Mouse (Mus musculus) lung, embryonic 14.5 days (tissue): ENCODE data around the gene Arhgef11. TPM values are rescaled to one million over a fixed set of nuclear protein-coding genes. Genes with fewer than 3 reads are reported as not detected.
"Not testable (repeated sequence)": the region's sequence is repeated elsewhere in the genome, so short reads cannot be mapped to it uniquely, and the experiment has no call there.

Experiments
- ATAC-seq: fragments of 200-750 bp; cut with Nextera tagmentation; 2 replicates; pipeline ENCODE4 v1.8.0; 2017; ENCODE audit warnings: mild to moderate bottlenecking, moderate TSS enrichment, moderate library complexity; ENCODE audit not compliant: insufficient read depth
- DNase-seq: peaks from one replicate; pipeline ENCODE4 v3.0.0-alpha.2; 2015
- H3K27ac ChIP-seq: fragments of 300-500 bp; sonication (generic); 2 replicates; pipeline ENCODE4 v1.5.1; 2014; ENCODE audit warnings: low read depth, mild to moderate bottlenecking, moderate library complexity
- H3K27me3 ChIP-seq: fragments of 300-500 bp; sonication (generic); 2 replicates; pipeline ENCODE4 v1.6.1; 2014; ENCODE audit warnings: low read length, control low read depth; ENCODE audit not compliant: insufficient read depth
- H3K36me3 ChIP-seq: fragments of 300-500 bp; sonication (generic); 2 replicates; pipeline ENCODE4 v1.6.1; 2014; ENCODE audit warnings: control low read depth; ENCODE audit not compliant: insufficient read depth
- H3K4me1 ChIP-seq: fragments of 300-500 bp; sonication (generic); 2 replicates; pipeline ENCODE4 v1.6.1; 2014; ENCODE audit warnings: antibody characterized with exemption, control low read depth; ENCODE audit not compliant: insufficient read depth
- H3K4me2 ChIP-seq: fragments of 300-500 bp; sonication (generic); 2 replicates; pipeline ENCODE4 v1.6.1; 2014; ENCODE audit warnings: mild to moderate bottlenecking
- H3K4me3 ChIP-seq: fragments of 300-500 bp; sonication (generic); 2 replicates; pipeline ENCODE4 v1.5.1; 2014; ENCODE audit warnings: low read depth, low read length
- H3K9ac ChIP-seq: fragments of 300-500 bp; sonication (generic); 2 replicates; pipeline ENCODE4 v1.6.1; 2014
- H3K9me3 ChIP-seq: fragments of 300-500 bp; sonication (generic); 2 replicates; pipeline ENCODE4 v1.6.1; 2016; ENCODE audit warnings: low read depth, low read length, control low read depth
- CTCF ChIP-seq: IDR thresholded peaks from 2 replicates; pipeline ENCODE4 v1.5.1; 2016; ENCODE audit warnings: antibody characterized with exemption, low read depth
- WGBS: fragments of 180-500 bp; shearing (Covaris S2); extraction: QIAGEN DNeasy Blood & Tissue Kit; methylation state at CpG from one replicate; pipeline ENCODE4 v1.1.7; 2014; 5-methylcytosine and 5-hydroxymethylcytosine counted together
- polyA plus RNA-seq: library from polyadenylated mRNA; unstranded; fragments of >200 nt; fragmentation: Nextera tagmentation; extraction: Ambion mirVana; gene quantifications from 2 replicates; pipeline ENCODE4 v1.2.1, GENCODE M21; 2014

Arhgef11 gene
- polyA plus RNA-seq: 17.1 and 18.8 TPM in 2 replicates

- peaks cover 10% of the 10 kb centered on the region for H3K4me1 ChIP-seq
- peak within 1 kb of the TSS; percentile 94 for H3K27ac ChIP-seq
- no peaks in the 10 kb centered on the region for H3K9me3 ChIP-seq
- TF ChIP-seq CTCF: no peak
- no peaks in the 10 kb centered on the region for H3K27me3 ChIP-seq
- H3K4me2 ChIP-seq: peak within 1 kb of the TSS; percentile 90
- peak within 1 kb of the TSS; percentile 88 for H3K9ac ChIP-seq
- DNase-seq (peak; percentile 91), ATAC-seq (peak; percentile 91)
- no peaks in the 10 kb centered on the region for H3K36me3 ChIP-seq
- H3K4me3 ChIP-seq: peak within 1 kb of the TSS; percentile 78
- 1% methylated on average over 80 of the region's 101 CpGs for WGBS
Observed at GRCm38 (mm10) chr3:87616957-87617810, at the start of gene Arhgef11. Arhgef11 (plus strand) TSS chr3:87617559.

GRCm38 (mm10) chr3:87568681-87569080 lies 48.7 kb upstream of the Arhgef11 start:
- H3K9me3 ChIP-seq: no peaks in the 10 kb centered on the region
- H3K4me1 ChIP-seq: 0 out of 2 replicates have a peak, but pooled peaks cover 6% of the 10 kb centered on the region
- no peaks in the 10 kb centered on the region for H3K27me3 ChIP-seq
- no peak overlapping the region for H3K9ac ChIP-seq
- no peaks in the 10 kb centered on the region for H3K36me3 ChIP-seq
- H3K27ac ChIP-seq: no peak overlapping the region
- ATAC-seq (no peak), DNase-seq (no peak)
- TF ChIP-seq CTCF: no peak
- WGBS: 89% methylated on average over 5 of the region's 5 CpGs
- no peak overlapping the region for H3K4me2 ChIP-seq
- H3K4me3 ChIP-seq: no peak overlapping the region

- H3K36me3 ChIP-seq: no peaks in the 10 kb centered on the region
- no peak overlapping the region for H3K4me2 ChIP-seq
- H3K27ac ChIP-seq: no peak overlapping the region
- no peak overlapping the region for H3K4me3 ChIP-seq
- no peak overlapping the region for H3K9ac ChIP-seq
- 23% methylated on average over 6 of the region's 6 CpGs for WGBS
- DNase-seq: peak; percentile 66
- H3K27me3 ChIP-seq: no peaks in the 10 kb centered on the region
- no peaks in the 10 kb centered on the region for H3K9me3 ChIP-seq
- no peak for ATAC-seq
- no peaks in the 10 kb centered on the region for H3K4me1 ChIP-seq
- TF ChIP-seq CTCF: no peak
Observed at GRCm38 (mm10) chr3:87575766-87576165, 41.6 kb upstream of the Arhgef11 start.

- Histone ChIP-seq H3K9me3 (no peaks in the 10 kb centered on the region), H3K36me3 (no peaks in the 10 kb centered on the region), H3K9ac (no peak overlapping the region), H3K27me3 (no peaks in the 10 kb centered on the region), H3K4me1 (no peaks in the 10 kb centered on the region), H3K4me3 (no peak overlapping the region), H3K27ac (no peak overlapping the region), H3K4me2 (no peak overlapping the region)
- 85% methylated on average over 4 of the region's 4 CpGs for WGBS
- DNase-seq: no peak
- ATAC-seq: no peak
- TF ChIP-seq CTCF: no peak
Observed at GRCm38 (mm10) chr3:87582259-87582658, 35.1 kb upstream of the Arhgef11 start.

- no peaks in the 10 kb centered on the region for H3K27me3 ChIP-seq
- no peak overlapping the region for H3K27ac ChIP-seq
- H3K4me2 ChIP-seq: no peak overlapping the region
- ATAC-seq (no peak), DNase-seq (no peak)
- no peaks in the 10 kb centered on the region for H3K9me3 ChIP-seq
- no peaks in the 10 kb centered on the region for H3K36me3 ChIP-seq
- no peak for TF ChIP-seq CTCF
- H3K9ac ChIP-seq: no peak overlapping the region
- H3K4me1 ChIP-seq: no peaks in the 10 kb centered on the region
- WGBS: 66% methylated on average over 5 of the region's 5 CpGs
- H3K4me3 ChIP-seq: no peak overlapping the region
Observed at GRCm38 (mm10) chr3:87593793-87594192, 23.6 kb upstream of the Arhgef11 start.

- H3K9me3 ChIP-seq, H3K9ac ChIP-seq, H3K27me3 ChIP-seq, H3K27ac ChIP-seq, H3K4me1 ChIP-seq, H3K4me2 ChIP-seq, DNase-seq, ATAC-seq, H3K36me3 ChIP-seq, H3K4me3 ChIP-seq: not testable (repeated sequence)
- 63% methylated on average over 4 of the region's 4 CpGs for WGBS
Observed at GRCm38 (mm10) chr3:87595328-87595727, 22.0 kb upstream of the Arhgef11 start.

GRCm38 (mm10) chr3:87601077-87601476 lies 16.3 kb upstream of the Arhgef11 start:
- not testable (repeated sequence) for H3K4me2 ChIP-seq, H3K9me3 ChIP-seq, H3K4me1 ChIP-seq, H3K27me3 ChIP-seq, H3K27ac ChIP-seq, DNase-seq, H3K4me3 ChIP-seq, H3K36me3 ChIP-seq, ATAC-seq, H3K9ac ChIP-seq
- WGBS: 96% methylated on average over 15 of the region's 15 CpGs
